Comparison of ENCODE assay signal across 10 mouse cellular contexts in genomic region chr19:56631451-56631901, GRCm38 (mm10).
A peak's percentile ranks its signal among the peaks of the same experiment; 100 is the strongest.
DNase-seq lines count a peak whose midpoint lies in the region; ATAC-seq and TF ChIP-seq lines count a peak whose summit lies in the region.
"Had no signal": no experiment of that assay in that cellular context is flagged by ENCODE, and none has a peak within 500 bp of the region (broad histone marks: within the 10 kb centered on the region; RNA-seq: fewer than 3 reads in every experiment).

No protein-coding gene starts in this region.

- no peaks in the 10 kb centered on the region for H3K9me3 ChIP-seq in intestine, embryonic 16.5 days (ENCODE audit: control insufficient read depth, low read length)
- no peaks in the 10 kb centered on the region for H3K9me3 ChIP-seq in midbrain, embryonic 11.5 days (ENCODE audit: control insufficient read depth, low read length)
- H3K9me3 ChIP-seq: midbrain, embryonic 10.5 days had no signal

- intact Hi-C loops in left cerebral cortex, postnatal 36 days (cut with DNase I), result no loop called here

- H3K27ac ChIP-seq in layer of hippocampus, adult 2 months, result peak overlapping the region; percentile 64
- no peak overlapping the region for H3K27ac ChIP-seq in intestine, embryonic 16.5 days (ENCODE audit: low read length)
- no peak overlapping the region for H3K27ac ChIP-seq in midbrain, embryonic 11.5 days (ENCODE audit: low read depth, low read length)
- H3K27ac ChIP-seq: midbrain, embryonic 10.5 days had no signal

- TF ChIP-seq CTCF in layer of hippocampus, adult 2 months (conservative IDR thresholded peaks at IDR 0.05), result no peak

- DNase-seq in layer of hippocampus, adult 2 months (ENCODE audit: low spot score in 2 of 2), result no peak
- no peak for DNase-seq in layer of hippocampus, adult 9-10 months (ENCODE audit: low spot score)
- peak; percentile 49 to 66 for DNase-seq in adrenal gland, postnatal 36 days
- peak; percentile 82 for DNase-seq in lung, postnatal 25 days (ENCODE audit: low spot score)
- DNase-seq in left cerebral cortex, postnatal 36 days (ENCODE audit: low spot score in 2 of 2), result no peak
- DNase-seq in midbrain, embryonic 11.5 days (ENCODE audit: low spot score, missing footprints), result no peak
- DNase-seq: right cerebral cortex, postnatal 4 days had no signal

- no peak overlapping the region for H3K4me3 ChIP-seq in layer of hippocampus, adult 2 months
- no peak overlapping the region for H3K4me3 ChIP-seq in intestine, embryonic 16.5 days (ENCODE audit: low read length)
- no peak overlapping the region for H3K4me3 ChIP-seq in midbrain, embryonic 11.5 days (ENCODE audit: low read depth, low read length)
- H3K4me3 ChIP-seq: midbrain, embryonic 10.5 days had no signal

- 35% methylated on average over 11 of the region's 11 CpGs for WGBS in intestine, embryonic 16.5 days
- 70% methylated on average over 11 of the region's 11 CpGs for WGBS in midbrain, embryonic 11.5 days

- peaks cover 7% of the 10 kb centered on the region; the same call in 1 of the 2 replicates for H3K4me1 ChIP-seq in intestine, embryonic 16.5 days (ENCODE audit: control insufficient read depth, insufficient read depth, low read length)
- no peaks in the 10 kb centered on the region for H3K4me1 ChIP-seq in midbrain, embryonic 11.5 days (ENCODE audit: control insufficient read depth, insufficient read depth, low read length)
- H3K4me1 ChIP-seq: midbrain, embryonic 10.5 days had no signal

- no peaks in the 10 kb centered on the region for H3K36me3 ChIP-seq in intestine, embryonic 16.5 days (ENCODE audit: control insufficient read depth, insufficient read depth, low read length)
- no peaks in the 10 kb centered on the region for H3K36me3 ChIP-seq in midbrain, embryonic 11.5 days (ENCODE audit: control insufficient read depth, insufficient read depth, low read length)
- H3K36me3 ChIP-seq: midbrain, embryonic 10.5 days had no signal

- peak overlapping the region; percentile 15; the same call in 1 of the 2 replicates for H3K9ac ChIP-seq in intestine, embryonic 16.5 days (ENCODE audit: low read depth, low read length)
- H3K9ac ChIP-seq in midbrain, embryonic 11.5 days (ENCODE audit: low read length), result no peak overlapping the region

- no peaks in the 10 kb centered on the region for H3K27me3 ChIP-seq in intestine, embryonic 16.5 days (replicated peaks; ENCODE audit: control insufficient read depth, insufficient read depth, low read length)
- no peaks in the 10 kb centered on the region for H3K27me3 ChIP-seq in midbrain, embryonic 11.5 days (ENCODE audit: control insufficient read depth, insufficient read depth, low read length)

- H3K4me2 ChIP-seq in intestine, embryonic 16.5 days (ENCODE audit: low read depth, low read length), result no peak overlapping the region
- H3K4me2 ChIP-seq in midbrain, embryonic 11.5 days, result no peak overlapping the region

- ATAC-seq in intestine, embryonic 16.5 days, result no peak
- no peak for ATAC-seq in cerebellum, adult (ENCODE audit: insufficient number of reproducible peaks, low FRiP score, low TSS enrichment)
- no peak for ATAC-seq in midbrain, embryonic 11.5 days (ENCODE audit: low FRiP score)

Comparison
In these comparisons a context has a peak if more than half of its experiments do, and no peak if none do; other contexts are left out.
1. DNase-seq: peak in adrenal gland, postnatal 36 days (2 of 2) and lung, postnatal 25 days (single experiment); none in layer of hippocampus, adult 2 months (0 of 2), layer of hippocampus, adult 9-10 months (single experiment), left cerebral cortex, postnatal 36 days (0 of 2) and midbrain, embryonic 11.5 days (single experiment).